Mouse (Mus musculus): ENCODE measurements around the gene Rad51d. TPM values are rescaled to one million over a fixed set of nuclear protein-coding genes. Genes with fewer than 3 reads are reported as not detected.

Rad51d gene
- polyA plus RNA-seq, 1 experiment, result 10.2 TPM

DNA sequence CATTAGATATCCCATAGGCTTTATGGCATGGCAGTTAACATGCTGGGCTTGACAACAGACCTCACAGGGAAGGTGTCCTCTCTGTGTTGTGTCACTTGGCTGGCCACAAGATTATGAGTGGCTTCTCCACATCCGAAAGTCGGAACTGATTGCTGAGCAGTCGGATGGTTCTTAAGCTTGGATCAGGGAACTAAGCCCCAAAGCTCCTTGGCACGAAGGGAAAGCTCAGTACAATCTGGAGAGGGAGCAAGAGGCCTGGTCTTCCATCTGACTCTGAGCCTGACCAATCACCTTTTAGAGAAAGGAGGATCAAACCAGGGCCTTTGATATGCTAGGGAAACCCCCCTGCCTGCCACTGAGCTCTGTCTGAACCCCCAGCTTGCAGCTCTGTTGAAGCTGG, 31.3 kb upstream of the Rad51d start:
- no peak for TF ChIP-seq POLR2A (IDR thresholded peaks at IDR 0.05; ENCODE audit: low read depth, low read length)
- no peak for TF ChIP-seq CTCF (IDR thresholded peaks at IDR 0.05; ENCODE audit: extremely low read depth, insufficient read length, insufficient replicate concordance, low read depth, low read length)
- Histone ChIP-seq H3K4me1 (ENCODE audit: control insufficient read depth, insufficient read depth, insufficient read length, low read length) (no peaks in the 10 kb centered on the region), H3K27me3 (ENCODE audit: control insufficient read depth, insufficient read depth, low read length) (no peaks in the 10 kb centered on the region), H3K4me3 (ENCODE audit: low read depth, low read length) (no peak overlapping the region), H3K27ac (ENCODE audit: insufficient read depth, low read depth, low read length) (no peak overlapping the region), H3K36me3 (ENCODE audit: control insufficient read depth, insufficient read depth, low read length) (no peaks in the 10 kb centered on the region)
- WGBS, result 69% methylated on average over 4 of the region's 4 CpGs

DNA sequence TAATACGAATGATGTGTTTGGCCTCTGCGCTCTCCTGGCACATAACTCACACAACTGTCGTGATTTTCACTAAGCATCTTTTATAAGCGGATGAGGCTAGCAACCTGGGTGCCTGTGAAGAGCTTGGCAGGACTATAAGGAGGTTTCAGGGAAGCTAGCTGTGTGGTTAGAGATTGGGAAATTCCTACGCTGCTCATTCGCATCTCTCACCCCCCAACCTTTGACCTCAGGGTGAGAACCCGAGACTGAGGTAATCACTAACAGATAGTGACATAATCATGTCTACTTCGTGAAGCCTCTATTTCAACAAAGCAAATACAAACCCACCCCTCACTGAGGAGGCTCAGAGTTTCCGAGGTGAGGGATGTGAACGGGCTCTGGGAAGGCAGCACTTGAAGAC, 30.4 kb upstream of the Rad51d start:
- Histone ChIP-seq H3K36me3 (ENCODE audit: control insufficient read depth, insufficient read depth, low read length) (no peaks in the 10 kb centered on the region), H3K4me1 (ENCODE audit: control insufficient read depth, insufficient read depth, insufficient read length, low read length) (no peaks in the 10 kb centered on the region), H3K27ac (ENCODE audit: insufficient read depth, low read depth, low read length) (no peak overlapping the region), H3K27me3 (ENCODE audit: control insufficient read depth, insufficient read depth, low read length) (no peaks in the 10 kb centered on the region), H3K4me3 (ENCODE audit: low read depth, low read length) (no peak overlapping the region)
- no peak for TF ChIP-seq CTCF (IDR thresholded peaks at IDR 0.05; ENCODE audit: extremely low read depth, insufficient read length, insufficient replicate concordance, low read depth, low read length)
- TF ChIP-seq POLR2A (IDR thresholded peaks at IDR 0.05; ENCODE audit: low read depth, low read length), result no peak
- 39% methylated on average over 10 of the region's 10 CpGs for WGBS

DNA sequence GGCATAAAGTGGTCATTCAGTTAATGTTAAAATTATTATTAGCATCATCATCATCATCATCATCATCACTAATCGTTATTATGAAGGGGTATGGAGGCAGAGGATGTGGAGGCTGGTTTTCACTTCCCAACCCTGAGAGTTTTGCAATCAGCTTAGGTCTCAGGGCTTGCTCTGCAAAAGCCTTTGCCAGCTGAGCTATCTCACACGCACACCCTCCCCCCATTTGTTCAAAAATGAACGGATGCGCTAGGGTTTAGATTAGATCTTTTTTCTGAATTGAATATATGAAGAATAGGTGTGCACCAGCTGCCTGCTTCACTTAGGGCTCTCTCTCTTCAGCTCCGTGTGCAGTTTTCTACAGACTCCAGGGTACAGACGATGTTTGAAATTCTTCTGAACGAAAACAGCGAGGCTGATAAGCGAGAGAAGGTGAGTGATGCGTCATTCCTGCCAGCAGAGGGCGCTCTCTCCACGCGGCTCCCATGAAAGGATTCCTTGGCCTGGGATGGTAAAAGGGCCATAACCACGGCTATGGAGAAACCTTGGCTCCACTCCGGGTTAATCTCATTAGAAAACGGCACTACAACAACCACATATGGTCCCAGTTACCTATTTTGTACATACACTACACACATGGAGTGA, 24.4 kb upstream of the Rad51d start:
- WGBS, result 6% methylated on average over 16 of the region's 16 CpGs
- TF ChIP-seq CTCF (IDR thresholded peaks at IDR 0.05; ENCODE audit: extremely low read depth, insufficient read length, insufficient replicate concordance, low read depth, low read length) (peak; percentile 99), POLR2A (IDR thresholded peaks at IDR 0.05; ENCODE audit: low read depth, low read length) (no peak)

DNA sequence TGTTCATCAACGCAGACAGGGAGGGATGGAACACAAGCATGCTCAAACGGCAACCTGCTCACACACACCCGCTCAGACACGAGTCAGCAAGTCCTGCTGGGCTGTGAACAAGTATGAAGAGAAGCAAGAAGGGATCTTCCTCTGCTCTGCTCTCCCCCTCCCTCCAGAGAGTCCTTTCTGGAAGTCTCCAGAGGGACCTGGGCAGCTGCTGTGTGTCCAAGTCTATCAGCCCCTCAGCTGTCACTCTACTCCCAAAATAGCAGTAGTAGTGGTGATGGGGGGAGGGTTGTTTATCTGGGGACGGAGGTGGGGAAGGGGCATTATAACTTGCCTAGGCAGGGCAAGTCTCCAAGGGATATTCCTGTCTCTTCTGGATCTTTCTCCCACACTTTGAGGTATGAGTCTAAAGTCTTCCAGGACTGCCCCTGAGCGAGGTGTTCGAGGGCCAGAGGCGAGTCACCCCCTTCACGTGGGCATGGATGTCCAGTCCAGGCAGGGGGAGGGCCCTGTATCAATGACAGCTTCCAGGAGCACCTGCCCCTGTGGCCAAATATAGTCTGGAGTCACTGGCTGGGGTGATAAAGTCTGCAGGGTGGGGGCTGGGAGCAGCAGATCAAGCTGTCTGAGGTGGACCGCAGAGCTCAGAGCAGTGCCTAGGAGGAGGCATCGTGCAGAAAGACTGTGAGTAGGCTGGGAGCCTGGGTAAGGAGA, 20.4 kb upstream of the Rad51d start:
- 67% methylated on average over 11 of the region's 11 CpGs for WGBS
- peaks cover 3% of the 10 kb centered on the region for H3K4me1 ChIP-seq (ENCODE audit: control insufficient read depth, insufficient read depth, insufficient read length, low read length)
- TF ChIP-seq CTCF (IDR thresholded peaks at IDR 0.05; ENCODE audit: extremely low read depth, insufficient read length, insufficient replicate concordance, low read depth, low read length) (no peak), POLR2A (IDR thresholded peaks at IDR 0.05; ENCODE audit: low read depth, low read length) (no peak)
- no peaks in the 10 kb centered on the region for H3K27me3 ChIP-seq (ENCODE audit: control insufficient read depth, insufficient read depth, low read length)
- no peak overlapping the region for H3K4me3 ChIP-seq (ENCODE audit: low read depth, low read length)
- H3K27ac ChIP-seq (ENCODE audit: insufficient read depth, low read depth, low read length), result no peak overlapping the region
- no peaks in the 10 kb centered on the region for H3K36me3 ChIP-seq (ENCODE audit: control insufficient read depth, insufficient read depth, low read length)

More for the DNA sequence above, 24.4 kb upstream of the Rad51d start:
- no peaks in the 10 kb centered on the region for H3K4me1 ChIP-seq (ENCODE audit: control insufficient read depth, insufficient read depth, insufficient read length, low read length)
- no peaks in the 10 kb centered on the region for H3K36me3 ChIP-seq (ENCODE audit: control insufficient read depth, insufficient read depth, low read length)
- no peaks in the 10 kb centered on the region for H3K27me3 ChIP-seq (ENCODE audit: control insufficient read depth, insufficient read depth, low read length)
- H3K4me3 ChIP-seq (ENCODE audit: low read depth, low read length), result no peak overlapping the region
- no peak overlapping the region for H3K27ac ChIP-seq (ENCODE audit: insufficient read depth, low read depth, low read length)

DNA sequence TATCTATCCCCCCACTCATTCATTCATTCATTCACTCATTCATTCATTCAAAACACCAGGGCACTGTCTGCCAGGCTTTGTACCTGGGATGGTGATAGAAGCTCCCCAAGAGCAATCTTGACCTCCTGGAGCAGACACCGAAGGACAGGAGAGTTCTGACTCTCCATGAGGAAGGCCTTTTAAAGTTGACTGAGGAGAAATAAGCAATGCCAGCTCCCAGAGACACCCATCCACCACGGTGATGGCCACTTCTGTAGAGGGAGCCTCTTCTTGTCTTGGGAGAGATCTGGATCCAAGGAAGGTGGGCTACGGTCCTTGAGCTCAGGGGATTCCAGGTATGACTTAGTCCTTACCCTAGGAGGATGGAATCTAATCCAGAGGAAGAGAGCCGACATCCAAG, 19.8 kb upstream of the Rad51d start, which contains the start of gene Unc45b:
Gene Unc45b, plus strand, starts transcription at position 301 of the 400 bp plus-strand sequence.
- Histone ChIP-seq H3K27ac (ENCODE audit: insufficient read depth, low read depth, low read length) (no peak within 1 kb of the TSS), H3K4me3 (ENCODE audit: low read depth, low read length) (no peak within 1 kb of the TSS), H3K27me3 (ENCODE audit: control insufficient read depth, insufficient read depth, low read length) (no peaks in the 10 kb centered on the region), H3K4me1 (ENCODE audit: control insufficient read depth, insufficient read depth, insufficient read length, low read length) (peaks cover 3% of the 10 kb centered on the region), H3K36me3 (ENCODE audit: control insufficient read depth, insufficient read depth, low read length) (0 out of 2 replicates have a peak, but pooled peaks cover 2% of the 10 kb centered on the region)
- 81% methylated on average over 4 of the region's 4 CpGs for WGBS
- no peak for TF ChIP-seq POLR2A (IDR thresholded peaks at IDR 0.05; ENCODE audit: low read depth, low read length)
- no peak for TF ChIP-seq CTCF (IDR thresholded peaks at IDR 0.05; ENCODE audit: extremely low read depth, insufficient read length, insufficient replicate concordance, low read depth, low read length)

DNA sequence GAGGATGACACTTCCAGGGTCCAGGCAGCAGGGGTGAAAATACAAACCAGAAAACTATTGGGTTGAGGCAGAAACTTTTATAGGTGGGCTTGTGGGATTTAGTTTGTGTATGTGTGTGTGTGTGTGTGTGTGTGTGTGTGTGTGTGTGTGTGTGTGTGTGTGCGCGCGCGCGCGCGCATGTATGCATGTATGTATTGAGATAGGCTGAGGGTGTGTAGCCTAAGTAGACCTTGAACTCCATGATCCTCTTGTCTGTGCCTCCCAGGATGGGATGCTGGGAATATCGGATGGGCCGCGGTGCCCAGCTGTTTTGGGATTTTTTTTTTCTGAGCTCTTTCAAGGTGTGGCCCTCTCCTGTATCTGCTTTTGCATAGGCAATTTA, 18.2 kb upstream of the Rad51d start:
- H3K27me3 ChIP-seq (ENCODE audit: control insufficient read depth, insufficient read depth, low read length), result no peaks in the 10 kb centered on the region
- peak overlapping the region; percentile 85; the same call in 1 of the 2 replicates for H3K4me3 ChIP-seq (ENCODE audit: low read depth, low read length)
- peaks cover 11% of the 10 kb centered on the region; the same call in 1 of the 2 replicates for H3K36me3 ChIP-seq (ENCODE audit: control insufficient read depth, insufficient read depth, low read length)
- peaks cover 3% of the 10 kb centered on the region for H3K4me1 ChIP-seq (ENCODE audit: control insufficient read depth, insufficient read depth, insufficient read length, low read length)
- H3K27ac ChIP-seq (ENCODE audit: insufficient read depth, low read depth, low read length), result no peak overlapping the region
- 58% methylated on average over 10 of the region's 10 CpGs for WGBS
- no peak for TF ChIP-seq CTCF (IDR thresholded peaks at IDR 0.05; ENCODE audit: extremely low read depth, insufficient read length, insufficient replicate concordance, low read depth, low read length)
- no peak for TF ChIP-seq POLR2A (IDR thresholded peaks at IDR 0.05; ENCODE audit: low read depth, low read length)
